Mouse (Mus musculus) cerebellum, adult 9-10 months (tissue): Measurements from ENCODE around the gene Med20.
"Not testable (repeated sequence)": the region's sequence is repeated elsewhere in the genome, so short reads cannot be mapped to it uniquely, and the experiment has no call there.

Experiments
- DNase-seq: peaks from one replicate; pipeline ENCODE4 v3.0.0; 2022

The Med20 gene

DNA sequence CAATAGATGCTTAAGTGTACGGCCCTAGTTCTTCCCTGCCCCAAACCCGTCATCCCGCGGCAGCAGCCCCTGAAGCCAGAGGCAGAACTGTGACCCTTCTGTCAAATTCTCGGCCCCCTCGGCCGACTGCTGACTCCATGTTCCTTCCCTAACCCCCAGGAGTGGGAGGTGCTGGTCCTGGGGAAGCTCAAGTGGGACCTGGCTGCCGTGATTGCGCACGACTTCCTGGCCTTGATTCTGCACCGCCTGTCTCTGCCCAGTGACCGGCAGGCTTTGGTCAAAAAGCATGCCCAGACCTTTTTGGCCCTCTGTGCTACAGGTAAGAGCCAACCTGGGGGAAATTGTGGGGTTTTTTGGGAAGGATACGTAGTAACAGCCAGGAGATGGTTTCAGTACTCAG, 14.1 kb upstream of the Med20 start:
- DNase-seq: peak; percentile 19

DNA sequence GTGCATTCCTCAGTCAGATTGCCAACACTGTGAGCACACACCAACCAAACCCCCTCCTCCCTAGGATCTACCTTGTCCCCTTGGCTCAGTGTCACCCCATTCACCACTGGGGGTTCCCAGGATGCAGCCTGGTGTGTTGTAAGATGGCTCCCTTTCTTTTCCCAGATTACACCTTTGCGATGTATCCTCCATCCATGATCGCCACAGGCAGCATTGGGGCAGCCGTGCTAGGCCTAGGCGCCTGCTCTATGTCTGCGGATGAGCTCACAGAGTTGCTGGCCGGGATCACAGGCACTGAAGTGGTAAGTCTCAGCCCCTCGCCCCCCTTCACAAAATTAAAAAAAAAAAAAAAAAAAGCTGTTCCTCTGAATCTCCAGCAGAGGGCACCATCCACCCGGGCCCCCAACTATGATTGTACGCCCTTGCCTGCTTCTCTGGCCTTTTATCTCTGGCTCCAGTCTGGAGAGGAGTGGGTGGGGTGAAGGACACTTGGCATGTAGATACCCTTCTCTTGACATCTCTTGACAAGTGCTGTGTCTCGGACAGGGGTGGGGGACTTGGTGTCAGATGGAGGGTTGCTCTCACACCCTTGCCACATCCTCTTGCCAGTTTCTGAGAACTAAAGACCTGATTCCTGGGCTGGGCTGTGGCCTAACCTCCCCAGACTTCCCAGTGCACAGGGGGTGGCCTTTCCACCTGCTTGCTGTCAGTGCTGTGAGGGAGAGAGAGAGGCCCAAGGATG, 13.4 kb upstream of the Med20 start:
- DNase-seq: peak; percentile 43

DNA sequence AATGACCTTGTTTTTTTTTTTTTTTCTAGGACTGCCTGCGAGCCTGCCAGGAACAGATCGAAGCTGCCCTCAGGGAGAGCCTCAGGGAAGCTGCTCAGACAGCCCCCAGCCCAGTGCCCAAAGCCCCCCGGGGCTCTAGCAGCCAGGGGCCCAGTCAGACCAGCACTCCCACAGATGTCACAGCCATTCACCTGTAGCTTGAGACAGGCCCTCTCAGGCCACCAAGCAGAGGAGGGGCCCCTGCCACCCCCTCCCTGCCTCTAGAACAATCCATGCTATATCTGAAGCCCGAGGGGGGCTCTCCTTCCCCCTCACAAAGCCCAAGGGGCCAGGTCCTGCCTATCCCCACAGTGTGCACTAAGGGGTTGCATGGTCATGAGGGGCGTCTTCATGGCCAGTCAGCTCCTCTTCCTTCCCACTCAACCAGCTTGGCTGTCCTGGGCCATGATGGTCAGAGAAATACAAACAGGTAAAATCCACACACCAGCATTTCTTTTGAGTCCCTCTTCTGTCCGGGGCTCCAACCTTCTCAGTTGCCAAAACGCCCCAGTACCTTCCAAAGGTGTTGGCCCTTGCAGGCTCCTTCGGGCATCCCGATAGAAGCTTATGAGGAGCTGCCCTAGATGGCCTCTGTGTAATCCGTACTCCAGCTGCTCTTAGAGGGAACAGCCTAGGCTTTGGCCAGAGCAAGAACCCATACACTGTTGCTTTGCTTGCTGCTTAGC, 12.6 kb upstream of the Med20 start:
- peak; percentile 12 for DNase-seq

DNA sequence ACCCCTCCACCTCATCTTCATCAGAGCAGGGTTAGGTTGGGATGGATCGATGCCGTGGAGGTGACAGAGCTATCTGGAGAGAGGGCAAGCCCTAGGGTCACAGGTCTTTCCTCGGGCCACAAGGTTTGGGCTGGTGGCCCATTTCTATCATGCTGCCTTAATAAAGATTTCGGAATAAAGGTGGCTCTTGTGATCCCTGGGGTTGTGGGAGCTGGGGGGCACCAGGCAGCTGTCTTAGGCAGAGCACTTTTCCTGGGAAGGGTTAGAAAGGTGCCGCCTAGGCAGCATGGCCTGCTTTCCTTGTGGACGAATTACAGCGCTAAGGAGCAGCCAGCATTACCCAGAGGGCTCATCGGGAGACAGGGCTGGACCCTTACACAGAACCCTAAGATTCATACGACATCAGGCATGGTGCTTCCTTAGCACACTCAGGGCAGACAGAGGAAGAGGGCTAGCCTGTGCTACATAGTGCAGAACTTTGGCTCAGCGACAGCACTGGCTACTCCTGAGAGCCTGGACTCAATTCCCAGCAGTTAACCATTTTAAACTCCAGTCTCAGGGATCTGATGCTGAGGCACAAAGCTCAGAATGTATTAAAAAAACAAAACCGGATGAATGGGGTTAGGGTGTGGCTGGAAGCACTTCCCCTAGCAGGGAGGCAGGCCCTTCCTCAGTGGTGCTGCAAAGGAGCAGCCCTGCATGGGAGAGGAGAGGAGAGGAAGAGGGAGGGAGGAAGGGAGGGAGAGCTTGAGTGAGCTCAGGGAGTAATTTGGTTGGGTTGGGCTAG, 11.7 kb upstream of the Med20 start:
- peak; percentile 4 for DNase-seq

DNA sequence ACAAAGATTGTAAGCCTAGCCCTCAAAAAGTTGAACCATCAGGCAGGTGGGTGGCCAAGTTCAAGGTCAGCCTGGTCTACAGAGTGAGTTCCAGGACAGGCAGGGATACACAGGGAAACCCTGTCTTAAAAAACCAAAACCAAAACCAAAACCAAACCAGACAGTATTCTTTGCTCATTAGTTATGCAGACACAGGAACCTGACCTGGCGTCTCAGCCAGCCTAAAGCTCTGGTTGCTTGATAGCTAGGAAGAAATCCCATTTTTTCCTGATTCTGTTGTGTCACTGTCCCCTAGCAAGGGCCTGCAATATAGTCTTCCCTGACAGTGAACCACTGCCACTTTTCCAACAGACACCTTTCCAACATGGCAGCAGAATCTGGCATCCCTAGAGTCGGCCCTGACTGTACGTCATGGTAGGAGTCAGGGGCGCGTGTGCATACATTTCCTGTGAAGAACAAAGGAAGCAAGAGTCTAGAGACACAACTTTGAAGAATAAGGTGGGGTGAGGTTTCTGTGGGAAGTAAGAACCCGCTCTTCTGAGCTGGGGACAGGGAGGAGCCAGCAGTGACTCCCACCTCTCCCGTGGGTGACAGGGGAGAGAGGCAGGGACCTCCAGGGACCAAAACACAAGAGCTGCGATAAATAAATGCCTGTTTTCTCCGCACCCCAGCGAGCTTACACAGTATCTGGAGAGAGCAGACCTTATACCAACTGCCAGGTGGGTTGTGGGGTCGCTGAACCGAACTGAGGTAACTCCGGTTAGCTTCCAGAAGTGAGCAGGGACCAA, 10.6 kb upstream of the Med20 start:
- peak; percentile 3 for DNase-seq

DNA sequence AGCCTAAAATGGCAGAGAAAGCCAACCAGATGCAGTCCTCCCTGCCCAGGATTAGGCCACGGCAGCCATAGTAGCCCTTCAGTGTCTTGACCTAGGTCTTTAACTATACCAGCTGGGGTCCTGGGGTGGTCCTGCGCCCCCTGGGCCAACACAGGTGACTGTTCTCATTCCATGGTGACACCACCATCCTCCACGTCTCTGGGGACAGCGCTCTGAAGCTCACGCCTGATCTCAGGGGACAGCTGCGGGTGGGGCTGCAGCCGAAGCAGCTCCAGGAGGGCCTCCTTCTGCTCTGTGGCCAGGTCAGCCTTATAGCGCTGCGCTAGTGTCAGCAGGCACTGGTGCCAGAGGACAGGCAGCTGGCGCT, 10.0 kb upstream of the Med20 start:
- DNase-seq: peak; percentile 1

DNA sequence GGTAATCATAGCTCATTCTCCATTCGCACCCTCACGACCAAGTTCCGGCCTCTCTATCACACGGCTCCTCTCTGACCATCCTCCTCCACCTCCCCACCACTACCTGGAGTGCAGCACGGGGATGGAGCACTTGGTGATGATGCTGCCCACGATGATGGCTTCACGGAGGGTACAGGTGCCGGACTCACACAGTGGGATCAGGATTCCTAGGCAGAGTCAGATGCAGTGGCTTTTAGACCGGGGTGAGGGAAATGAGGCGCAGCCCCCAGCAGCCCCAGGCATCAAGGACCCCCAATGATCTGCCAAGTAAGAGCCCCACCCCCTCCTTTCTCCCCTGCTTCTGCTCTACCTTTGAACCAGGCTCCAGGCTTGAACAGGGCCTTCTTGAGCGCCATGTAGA, 9.1 kb upstream of the Med20 start:
- DNase-seq: peak; percentile 0

DNA sequence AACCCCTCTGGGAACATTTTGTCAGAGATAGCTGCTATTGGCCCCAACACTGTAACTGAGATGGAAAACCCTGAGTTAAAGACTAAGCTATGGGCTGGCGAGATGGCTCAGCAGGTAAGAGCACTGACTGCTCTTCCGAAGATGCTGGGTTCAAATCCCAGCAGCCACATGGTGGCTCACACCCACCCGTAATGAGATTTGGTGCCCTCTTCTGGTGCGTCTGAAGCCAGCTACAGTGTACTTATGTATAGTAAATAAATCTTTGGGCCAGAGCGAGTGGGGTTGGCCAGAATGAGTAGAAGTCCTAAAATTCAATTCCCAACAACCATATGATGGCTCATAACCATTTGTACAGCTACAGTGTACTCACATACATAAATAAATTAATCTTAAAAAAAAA, 5.2 kb upstream of the Med20 start:
- no peak for DNase-seq

DNA sequence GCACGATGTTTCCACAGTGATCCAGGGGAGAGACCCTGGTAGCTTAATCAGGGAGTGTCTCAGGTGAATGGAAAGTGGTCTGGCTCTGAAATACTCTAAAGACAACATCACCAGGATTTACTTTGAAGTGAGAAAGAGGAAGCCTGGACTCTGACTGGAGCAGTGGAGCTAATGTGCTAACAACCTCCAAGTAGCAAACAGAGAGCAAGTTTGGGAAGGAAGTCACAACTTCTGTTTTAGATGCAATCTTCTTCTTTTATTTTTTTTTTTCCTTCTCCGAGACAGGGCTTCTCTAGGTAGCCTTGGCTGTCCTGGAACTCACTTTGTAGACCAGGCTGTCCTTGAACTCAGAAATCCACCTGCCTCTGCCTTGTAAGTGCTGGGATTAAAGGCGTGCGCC, 2.2 kb upstream of the Med20 start:
- no peak for DNase-seq

DNA sequence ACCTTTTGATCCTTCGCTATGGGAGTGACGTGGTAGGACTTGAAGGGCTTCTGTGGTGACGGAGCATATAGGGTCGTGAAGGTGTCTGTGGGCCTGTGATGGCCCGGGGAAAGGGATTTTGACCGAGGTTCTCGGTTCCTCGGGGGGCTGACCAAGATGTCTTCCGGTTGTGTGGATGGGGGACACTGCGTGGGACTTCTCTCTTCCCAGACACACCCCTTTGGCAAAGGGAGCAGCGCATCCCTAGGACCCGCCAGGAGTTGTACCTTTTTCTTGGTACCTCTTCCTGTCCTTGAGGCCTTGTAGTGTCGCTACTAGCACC, 240 bp downstream of the Med20 start:
- DNase-seq: no peak

DNA sequence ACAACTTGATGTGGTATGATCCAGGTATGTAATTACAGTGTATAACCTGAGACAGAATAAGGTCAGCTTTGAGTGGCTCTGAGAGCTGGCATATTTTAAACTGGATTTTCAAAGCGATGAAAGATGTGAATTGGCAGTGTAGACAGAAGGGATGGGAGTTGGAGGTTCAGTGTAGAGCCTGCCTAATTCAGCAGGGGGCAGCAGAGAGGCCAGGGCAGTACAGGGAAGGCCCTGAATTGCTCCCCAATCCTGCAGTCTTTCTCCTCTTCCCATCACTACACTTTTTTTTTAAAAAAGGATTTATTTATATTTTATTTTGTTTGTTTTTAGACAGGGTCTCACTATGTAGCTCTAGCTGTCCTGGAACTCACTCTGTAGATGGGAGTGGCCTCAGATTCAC, 2.6 kb downstream of the Med20 start:
- no peak for DNase-seq

DNA sequence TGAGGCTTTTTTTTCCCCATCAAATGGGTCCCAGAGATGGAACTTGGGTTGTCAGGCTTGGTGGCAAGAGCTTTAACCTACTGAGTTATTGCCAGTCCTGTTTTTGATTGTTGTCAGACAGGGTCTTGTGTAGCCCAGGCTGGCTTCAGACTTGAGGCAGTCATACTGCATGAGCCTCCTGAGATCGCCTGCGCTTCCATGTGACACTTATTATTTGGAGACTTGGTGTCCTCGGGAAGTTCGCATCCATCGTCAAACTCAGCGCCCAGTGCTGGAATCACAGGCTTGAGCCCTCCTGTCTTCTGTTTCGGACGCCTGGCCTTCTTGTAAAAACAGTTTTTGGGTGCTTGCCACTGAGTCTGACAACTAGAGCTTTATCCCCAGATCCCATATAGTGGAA, 4.7 kb downstream of the Med20 start:
- no peak for DNase-seq

DNA sequence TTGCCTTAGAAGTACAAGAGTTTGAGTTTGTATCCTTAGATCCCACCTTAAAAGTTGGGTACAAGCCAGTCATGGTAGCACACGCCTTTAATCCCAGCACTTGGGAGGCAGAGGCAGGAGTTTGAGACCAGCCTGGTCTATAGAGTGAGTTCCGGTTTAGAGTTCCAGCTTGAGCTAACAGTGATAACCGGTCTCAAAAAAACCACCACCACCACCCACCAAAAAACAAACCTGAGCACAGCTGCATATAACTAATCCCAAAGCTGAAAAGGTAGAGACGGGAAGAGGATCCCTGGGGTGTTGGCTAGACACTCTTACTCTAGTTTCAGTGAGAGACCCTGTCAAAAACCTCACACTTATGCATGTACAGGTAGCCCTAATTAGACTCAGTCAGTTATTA, 5.3 kb downstream of the Med20 start:
- DNase-seq: no peak

DNA sequence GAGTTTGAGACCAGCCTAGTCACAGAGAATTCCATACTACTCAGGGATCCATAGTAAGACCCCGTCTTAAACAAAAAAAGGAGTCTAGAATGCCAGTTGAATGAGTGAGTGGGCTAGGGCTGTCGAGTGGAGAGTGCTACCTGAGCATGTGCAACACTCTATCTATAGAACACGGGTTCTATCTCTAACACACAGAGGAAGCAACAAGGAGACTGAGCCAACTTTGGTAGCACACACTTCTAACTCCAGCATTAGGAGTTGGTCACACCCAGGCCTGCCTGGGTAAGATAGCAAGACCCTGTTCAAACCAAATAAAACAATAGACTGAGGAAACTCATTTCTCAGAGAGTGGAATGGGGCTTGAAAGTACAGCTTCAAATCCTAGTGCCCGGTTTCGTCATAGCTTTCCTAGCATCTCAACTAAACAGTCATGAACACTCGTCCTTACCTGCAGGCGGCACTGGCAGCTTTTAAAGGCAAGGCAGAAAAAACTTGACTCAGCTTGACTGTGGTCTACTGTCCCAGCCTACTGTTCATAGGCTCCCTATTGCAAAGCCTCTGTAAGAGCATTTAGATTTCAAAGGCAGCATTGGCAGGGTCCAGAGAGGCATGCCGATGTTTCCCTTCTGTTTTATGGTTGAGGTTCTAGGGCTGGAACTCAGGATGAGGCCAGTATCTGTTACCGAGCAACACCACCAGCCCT, 6.4 kb downstream of the Med20 start:
- DNase-seq: no peak

DNA sequence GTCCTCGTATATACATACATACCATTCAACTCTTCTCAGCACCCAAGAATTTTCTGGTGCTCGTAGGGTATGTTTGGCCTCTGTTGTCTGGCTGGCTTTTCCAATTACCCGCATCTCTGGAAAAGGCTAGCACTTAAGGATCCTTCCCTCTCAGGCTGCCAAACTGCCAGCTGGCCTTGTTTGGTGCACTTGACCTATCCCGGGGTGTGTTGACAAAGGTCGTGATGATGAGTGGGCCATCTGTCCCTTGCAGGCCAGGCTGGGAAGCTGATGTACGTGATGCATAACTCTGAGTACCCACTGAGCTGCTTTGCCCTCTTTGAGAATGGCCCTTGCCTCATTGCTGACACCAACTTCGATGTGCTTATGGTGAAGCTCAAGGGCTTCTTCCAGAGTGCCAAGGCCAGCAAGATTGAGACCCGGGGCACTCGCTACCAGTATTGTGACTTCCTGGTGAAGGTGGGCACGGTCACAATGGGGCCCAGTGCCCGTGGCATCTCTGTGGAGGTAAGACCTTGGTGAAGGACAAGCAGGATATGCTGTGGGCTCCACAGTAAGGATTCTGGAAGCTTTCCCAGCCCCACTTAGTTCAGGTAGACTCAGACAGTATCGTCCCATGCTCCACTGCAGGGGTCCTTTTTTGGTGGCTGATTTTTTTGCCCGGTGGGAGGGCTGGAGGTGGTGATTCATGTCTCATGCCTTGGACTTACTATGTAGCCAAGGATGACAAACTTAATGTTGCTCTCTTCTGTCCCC, 7.4 kb downstream of the Med20 start:
- DNase-seq: no peak

DNA sequence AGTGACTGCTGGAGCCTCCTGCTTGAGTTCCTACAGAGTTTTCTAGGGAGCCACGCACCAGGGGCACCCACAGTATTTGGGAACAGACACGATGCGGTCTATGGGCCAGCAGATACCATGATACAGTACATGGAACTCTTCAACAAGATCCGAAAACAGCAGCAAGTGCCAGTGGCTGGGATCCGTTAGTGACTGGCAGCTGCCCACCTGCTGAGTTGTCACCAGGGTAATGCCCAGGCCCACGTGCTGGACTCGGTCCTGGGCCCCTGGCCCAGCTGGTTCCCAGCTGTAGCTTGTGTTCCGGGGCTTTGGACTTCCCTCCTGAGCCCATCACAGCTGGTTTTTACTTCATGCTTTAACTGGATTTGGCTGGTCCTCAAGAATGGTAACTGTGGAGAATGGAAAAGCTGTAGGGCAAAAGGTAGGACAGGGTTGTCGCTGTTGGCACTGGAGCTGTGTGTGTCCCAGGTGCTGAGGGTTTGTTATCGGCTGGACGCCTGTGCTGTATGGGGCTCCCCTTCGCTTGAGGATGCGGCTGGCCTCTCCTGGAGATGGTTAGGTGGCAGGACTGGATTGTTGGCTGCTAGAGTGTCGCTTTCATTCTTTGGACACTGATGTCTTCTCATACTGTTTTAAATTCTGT, 11.7 kb downstream of the Med20 start:
- no peak for DNase-seq

DNA sequence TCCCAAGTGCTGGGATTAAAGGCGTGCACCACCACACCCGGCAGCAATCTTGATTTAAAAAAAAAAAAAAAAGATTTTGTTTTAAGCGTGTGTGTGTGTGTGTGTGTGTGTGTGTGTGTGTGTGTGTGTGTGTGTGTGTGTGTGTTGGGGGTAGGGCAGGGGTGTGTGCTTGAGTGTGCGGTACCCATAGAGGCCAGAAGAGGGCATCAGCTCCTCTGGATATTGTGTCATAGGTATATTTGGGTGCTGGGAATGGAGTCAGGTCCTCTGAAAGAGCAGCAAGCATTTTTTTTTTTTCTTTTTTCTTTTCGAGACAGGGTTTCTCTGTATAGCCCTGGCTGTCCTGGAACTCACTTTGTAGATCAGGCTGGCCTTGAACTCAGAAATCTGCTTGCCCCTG, 13.2 kb downstream of the Med20 start:
- not testable (repeated sequence) for DNase-seq

DNA sequence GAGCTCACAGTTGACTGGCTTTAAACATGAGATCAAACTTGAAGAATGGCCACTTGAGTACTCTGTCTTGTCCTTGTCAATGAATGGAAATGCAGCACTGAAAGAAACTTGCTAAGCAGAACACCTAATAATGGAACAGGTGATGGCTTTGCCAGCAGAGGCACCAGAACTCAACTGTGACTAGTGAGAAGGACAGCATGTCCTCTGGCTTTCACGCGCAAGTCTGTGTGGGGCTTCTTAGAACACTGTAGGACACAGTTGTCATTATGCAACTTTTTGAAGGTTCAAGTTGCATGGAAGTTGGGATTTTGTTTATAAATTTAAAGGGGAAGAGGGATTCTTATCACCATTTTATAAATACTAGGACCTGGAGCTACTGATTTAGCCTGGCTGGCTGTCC, 13.7 kb downstream of the Med20 start:
- no peak for DNase-seq

DNA sequence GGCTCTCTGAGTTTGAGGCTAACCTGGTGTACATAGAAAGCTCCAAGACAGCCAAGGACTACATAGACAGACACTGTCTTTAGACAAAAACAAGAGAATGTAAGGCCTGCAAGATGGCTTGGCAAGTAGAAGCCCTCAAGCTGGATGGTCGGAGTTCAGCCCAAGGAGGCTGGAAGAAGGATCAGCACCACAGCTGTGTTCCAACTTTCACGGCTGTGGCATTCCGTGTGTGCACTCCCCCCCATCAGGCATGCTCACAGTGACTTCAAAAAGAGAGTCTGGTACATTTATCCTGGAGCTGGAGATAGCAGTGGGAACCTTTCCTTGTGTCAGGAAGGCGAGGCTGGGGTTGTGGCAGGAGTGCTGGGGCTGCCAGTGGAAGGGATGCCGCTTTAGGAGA, 14.6 kb downstream of the Med20 start:
- no peak for DNase-seq

DNA sequence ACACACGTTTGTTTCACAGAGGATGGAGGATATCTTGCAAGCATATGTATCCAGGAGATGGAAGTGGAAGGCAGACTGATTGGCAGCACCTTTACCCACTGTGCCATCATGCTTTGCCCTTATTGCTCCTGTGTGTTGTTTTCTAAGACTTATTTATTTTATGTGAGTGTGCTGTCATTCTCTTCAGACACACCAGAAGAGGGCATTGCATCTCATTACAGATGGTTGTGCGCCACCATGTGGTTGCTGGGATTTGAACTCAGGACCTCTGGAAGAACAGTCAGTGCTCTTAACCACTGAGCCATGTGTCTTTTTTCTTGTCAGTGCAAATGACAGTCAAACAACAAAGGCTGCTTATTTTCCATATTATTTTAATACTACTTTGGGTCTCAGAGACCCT, 16.4 kb downstream of the Med20 start:
- DNase-seq: no peak
